ENCODE assay signal across 11 mouse cellular contexts in the genomic region with DNA sequence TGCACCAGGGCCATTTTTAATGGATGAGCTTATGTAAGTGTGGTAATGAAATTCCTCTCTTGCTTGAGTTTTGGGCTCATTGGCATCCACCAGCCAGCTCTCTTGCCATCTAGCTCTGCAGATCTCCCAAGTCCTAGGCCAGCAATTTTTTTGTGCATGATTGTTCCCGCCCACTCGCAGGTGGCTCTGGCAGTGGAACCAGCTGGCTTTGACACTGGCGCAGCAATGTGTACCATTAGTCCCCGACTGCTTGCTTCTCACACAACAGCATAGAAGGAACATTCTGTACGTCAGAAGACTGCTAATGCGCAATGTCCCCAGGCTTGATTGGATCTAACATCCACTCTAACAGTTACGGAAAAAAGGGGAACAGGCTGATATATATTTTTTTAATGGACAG.
DNase-seq lines count a peak whose midpoint lies in the region; ATAC-seq lines count a peak whose summit lies in the region.
"Had no signal": no experiment of that assay in that cellular context is flagged by ENCODE, and none has a peak within 500 bp of the region (broad histone marks: within the 10 kb centered on the region; RNA-seq: fewer than 3 reads in every experiment).

No protein-coding gene starts in this region.

- no peak overlapping the region for H3K9ac ChIP-seq in hindbrain, embryonic 14.5 days
- H3K9ac ChIP-seq in kidney, embryonic 15.5 days = no peak overlapping the region
- H3K9ac ChIP-seq: liver, embryonic 13.5 days; stomach, embryonic 15.5 days had no signal

- no peaks in the 10 kb centered on the region for H3K27me3 ChIP-seq in hindbrain, embryonic 14.5 days (ENCODE audit: control insufficient read depth, insufficient read depth, low read length)
- H3K27me3 ChIP-seq in kidney, embryonic 15.5 days = no peaks in the 10 kb centered on the region
- H3K27me3 ChIP-seq: liver, embryonic 13.5 days; stomach, embryonic 15.5 days had no signal

- WGBS in hindbrain, embryonic 14.5 days = 83% methylated on average over 7 of the region's 7 CpGs
- 87% methylated on average over 7 of the region's 7 CpGs for WGBS in kidney, embryonic 15.5 days

- DNase-seq in cerebellum, adult 11 months = peak; percentile 54
- peak; percentile 47 to 61 for DNase-seq in cerebellum, postnatal 10 days
- peak; percentile 69 for DNase-seq in layer of hippocampus, postnatal 10 days (ENCODE audit: low spot score in 2 of 2)
- peak; percentile 75 to 84 for DNase-seq in right cerebral cortex, postnatal 36 days (ENCODE audit: low spot score in 2 of 2)
- DNase-seq in urinary bladder, postnatal 36 days (ENCODE audit: low spot score in 2 of 2) = no peak
- DNase-seq in hindbrain, embryonic 14.5 days (ENCODE audit: low spot score) = no peak
- DNase-seq: heart, adult 2 months; liver, embryonic 13.5 days had no signal

- H3K9me3 ChIP-seq in hindbrain, embryonic 14.5 days (ENCODE audit: control insufficient read depth, low read length) = no peaks in the 10 kb centered on the region
- no peaks in the 10 kb centered on the region for H3K9me3 ChIP-seq in kidney, embryonic 15.5 days (replicated peaks)
- H3K9me3 ChIP-seq: liver, embryonic 13.5 days; stomach, embryonic 15.5 days had no signal

- no peak overlapping the region for H3K4me3 ChIP-seq in hindbrain, embryonic 14.5 days (replicated peaks; ENCODE audit: low read length)
- H3K4me3 ChIP-seq in kidney, embryonic 15.5 days (replicated peaks) = no peak overlapping the region
- H3K4me3 ChIP-seq: heart, adult 2 months; liver, embryonic 13.5 days; stomach, embryonic 15.5 days had no signal

- no peak overlapping the region for H3K4me2 ChIP-seq in hindbrain, embryonic 14.5 days (replicated peaks)
- H3K4me2 ChIP-seq in kidney, embryonic 15.5 days = no peak overlapping the region
- H3K4me2 ChIP-seq: liver, embryonic 13.5 days; midbrain, embryonic 11.5 days; stomach, embryonic 15.5 days had no signal

- no peak overlapping the region for H3K27ac ChIP-seq in hindbrain, embryonic 14.5 days
- no peak overlapping the region for H3K27ac ChIP-seq in kidney, embryonic 15.5 days
- H3K27ac ChIP-seq: heart, adult 2 months; liver, embryonic 13.5 days; stomach, embryonic 15.5 days had no signal

- H3K36me3 ChIP-seq in hindbrain, embryonic 14.5 days (replicated peaks; ENCODE audit: control insufficient read depth, insufficient read depth) = no peaks in the 10 kb centered on the region
- no peaks in the 10 kb centered on the region for H3K36me3 ChIP-seq in kidney, embryonic 15.5 days
- H3K36me3 ChIP-seq: liver, embryonic 13.5 days; stomach, embryonic 15.5 days had no signal

- H3K4me1 ChIP-seq in hindbrain, embryonic 14.5 days (replicated peaks; ENCODE audit: control insufficient read depth, insufficient read depth, low read length) = no peaks in the 10 kb centered on the region
- H3K4me1 ChIP-seq in kidney, embryonic 15.5 days = no peaks in the 10 kb centered on the region
- H3K4me1 ChIP-seq: liver, embryonic 13.5 days; stomach, embryonic 15.5 days had no signal

- no peak for ATAC-seq in hindbrain, embryonic 14.5 days (ENCODE audit: low FRiP score)
- ATAC-seq in kidney, embryonic 15.5 days (replicated peaks; ENCODE audit: low FRiP score) = no peak

Comparison
In these comparisons a context has a peak if more than half of its experiments do, and no peak if none do; other contexts are left out.
1. DNase-seq: peak in cerebellum, adult 11 months (single experiment), cerebellum, postnatal 10 days (2 of 2), layer of hippocampus, postnatal 10 days (2 of 2) and right cerebral cortex, postnatal 36 days (2 of 2); none in urinary bladder, postnatal 36 days (0 of 2) and hindbrain, embryonic 14.5 days (single experiment).